Mouse (Mus musculus): ENCODE data around the gene Uck2.

The Uck2 gene

GRCm38 (mm10) chr1:167259702-167260101, 25.4 kb downstream of the Uck2 start:
- in situ Hi-C loops (cut with MboI, MseI): loop anchor here (25.0 kb wide), 1 partner anchor 1247 kb away; the partner anchor contains the start of gene Pou2f1

GRCm38 (mm10) chr1:167256724-167257302, 28.3 kb downstream of the Uck2 start:
- in situ Hi-C loops (cut with MboI, MseI): loop anchor here (25.0 kb wide), 1 partner anchor 1245 kb away; the partner anchor contains the start of gene Pou2f1

- in situ Hi-C loops (cut with MboI, MseI): loop anchor here (25.0 kb wide), 1 partner anchor 1241 kb away; the partner anchor contains the start of gene Pou2f1
These were observed 31.5 kb downstream of the Uck2 start for GRCm38 (mm10) chr1:167253579-167253978.

GRCm38 (mm10) chr1:167249881-167250280, 35.2 kb downstream of the Uck2 start:
- in situ Hi-C loops (cut with MboI, MseI): loop anchor here (25.0 kb wide), 1 partner anchor 1238 kb away; the partner anchor contains the start of gene Pou2f1

- in situ Hi-C loops (cut with MboI, MseI): no loop called here
These were observed 35.9 kb downstream of the Uck2 start for GRCm38 (mm10) chr1:167249252-167249651.

- in situ Hi-C loops (cut with MboI, MseI): no loop called here
These were observed 37.2 kb downstream of the Uck2 start for GRCm38 (mm10) chr1:167247886-167248285.

GRCm38 (mm10) chr1:167246976-167247375, 38.1 kb downstream of the Uck2 start:
- in situ Hi-C loops (cut with MboI, MseI): no loop called here

GRCm38 (mm10) chr1:167246275-167246674, 38.8 kb downstream of the Uck2 start:
- in situ Hi-C loops (cut with MboI, MseI): no loop called here

GRCm38 (mm10) chr1:167245180-167245641, 39.9 kb downstream of the Uck2 start:
- in situ Hi-C loops (cut with MboI, MseI): no loop called here

GRCm38 (mm10) chr1:167242191-167242681, 42.9 kb downstream of the Uck2 start:
- in situ Hi-C loops (cut with MboI, MseI): no loop called here

- in situ Hi-C loops (cut with MboI, MseI): no loop called here
These were observed 43.6 kb downstream of the Uck2 start for GRCm38 (mm10) chr1:167241487-167241886.

- in situ Hi-C loops (cut with MboI, MseI): no loop called here
These were observed 44.8 kb downstream of the Uck2 start for GRCm38 (mm10) chr1:167240361-167240760.

GRCm38 (mm10) chr1:167239916-167240315, 45.2 kb downstream of the Uck2 start:
- in situ Hi-C loops (cut with MboI, MseI): no loop called here

GRCm38 (mm10) chr1:167237798-167238197, 47.3 kb downstream of the Uck2 start:
- in situ Hi-C loops (cut with MboI, MseI): no loop called here

GRCm38 (mm10) chr1:167236790-167237189, 48.3 kb downstream of the Uck2 start:
- in situ Hi-C loops (cut with MboI, MseI): no loop called here

- in situ Hi-C loops (cut with MboI, MseI): no loop called here
These were observed 50.8 kb downstream of the Uck2 start for GRCm38 (mm10) chr1:167234344-167234743.

GRCm38 (mm10) chr1:167232918-167233317, 52.2 kb downstream of the Uck2 start:
- in situ Hi-C loops (cut with MboI, MseI): no loop called here

- in situ Hi-C loops (cut with MboI, MseI): no loop called here
These were observed 53.4 kb downstream of the Uck2 start for GRCm38 (mm10) chr1:167231612-167232283.

GRCm38 (mm10) chr1:167230930-167231611, 54.0 kb downstream of the Uck2 start:
- in situ Hi-C loops (cut with MboI, MseI): no loop called here

GRCm38 (mm10) chr1:167222382-167223010, 62.6 kb downstream of the Uck2 start:
- in situ Hi-C loops (cut with MboI, MseI): loop anchor here (5.0 to 25.0 kb wide), 2 partner anchors 115 to 415 kb away; no protein-coding TSS in a partner anchor

All from T-helper 2 cell (primary cell).